Mouse (Mus musculus): ENCODE results near the gene Bicc1.
"Not testable (repeated sequence)": the region's sequence is repeated elsewhere in the genome, so short reads cannot be mapped to it uniquely, and the experiment has no call there.

Bicc1 gene

DNA sequence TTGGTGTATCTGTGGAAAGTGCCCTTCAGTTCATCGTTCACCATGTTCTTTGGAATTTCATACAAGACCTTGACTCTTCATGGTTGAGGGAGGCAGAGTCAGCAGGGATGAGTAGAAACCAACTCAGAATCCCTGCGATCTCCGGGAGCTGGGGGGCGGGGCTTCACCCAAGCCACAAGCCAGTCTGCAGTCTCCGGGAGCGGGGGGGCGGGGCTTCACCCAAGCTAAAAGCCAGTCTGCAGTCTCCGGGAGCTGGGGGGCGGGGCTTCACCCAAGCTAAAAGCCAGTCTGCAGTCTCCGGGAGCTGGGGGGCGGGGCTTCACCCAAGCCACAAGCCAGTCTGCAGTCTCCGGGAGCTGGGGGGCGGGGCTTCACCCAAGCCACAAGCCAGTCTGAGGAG, 213.4 kb downstream of the Bicc1 start:
- DNase-seq (ENCODE audit: low read depth), result not testable (repeated sequence)

GRCm38 (mm10) chr10:70945076-70945475, 214.4 kb downstream of the Bicc1 start:
- DNase-seq (ENCODE audit: low read depth), result no peak

- no peak for DNase-seq (ENCODE audit: low read depth)
Measured at GRCm38 (mm10) chr10:70941623-70942022, 217.9 kb downstream of the Bicc1 start.

DNA sequence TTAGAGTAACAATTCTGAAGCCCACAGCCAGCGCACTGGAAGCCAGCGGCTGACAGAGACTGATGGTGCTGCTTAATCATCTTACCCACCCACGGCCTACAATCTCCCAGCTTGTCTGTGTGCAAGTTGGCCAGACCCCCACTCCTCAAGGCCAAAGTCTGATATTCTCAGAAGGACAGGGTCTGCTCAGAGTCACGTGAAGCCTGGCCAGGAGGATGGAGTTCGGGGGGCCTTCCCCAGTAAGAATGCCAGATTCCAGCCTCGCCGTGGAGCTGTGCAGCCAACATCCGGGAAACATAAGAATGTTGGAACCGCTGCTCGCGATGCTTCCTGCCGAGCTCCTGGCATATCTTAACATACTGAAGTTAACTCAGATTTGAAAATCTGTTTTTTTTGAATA, 219.7 kb downstream of the Bicc1 start:
- no peak for DNase-seq (ENCODE audit: low read depth)

DNA sequence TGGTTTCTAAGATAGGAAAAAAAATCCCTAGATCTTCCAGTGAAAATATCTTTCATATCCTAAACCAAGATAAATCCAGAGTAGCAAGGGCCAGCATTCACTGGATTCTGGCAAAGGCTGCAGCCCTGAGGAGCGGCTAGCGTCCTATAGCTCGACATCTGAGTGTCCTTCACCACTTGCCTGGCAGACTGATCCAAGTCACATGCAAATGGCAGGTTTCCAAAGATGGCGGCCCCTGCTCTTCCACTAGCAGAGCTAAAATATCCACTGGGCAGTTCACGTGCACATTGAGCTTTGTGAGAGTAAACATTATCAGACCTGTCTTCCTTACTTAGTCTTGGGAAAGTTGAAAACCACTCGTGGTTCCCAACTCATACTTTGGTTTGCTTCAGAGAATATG, 222.1 kb downstream of the Bicc1 start:
- no peak for DNase-seq (ENCODE audit: low read depth)

- no peak for DNase-seq (ENCODE audit: low read depth)
Measured at GRCm38 (mm10) chr10:70936008-70936407, 223.5 kb downstream of the Bicc1 start.

GRCm38 (mm10) chr10:70926126-70926525, 233.4 kb downstream of the Bicc1 start:
- no peak for DNase-seq (ENCODE audit: low read depth)

GRCm38 (mm10) chr10:70924348-70924747, 235.2 kb downstream of the Bicc1 start:
- peak; percentile 64 for DNase-seq (ENCODE audit: low read depth)

GRCm38 (mm10) chr10:70923936-70924335, 235.6 kb downstream of the Bicc1 start:
- no peak for DNase-seq (ENCODE audit: low read depth)

GRCm38 (mm10) chr10:70921481-70921880, 238.0 kb downstream of the Bicc1 start:
- no peak for DNase-seq (ENCODE audit: low read depth)

- DNase-seq (ENCODE audit: low read depth), result no peak
Measured at GRCm38 (mm10) chr10:70919851-70920250, 239.6 kb downstream of the Bicc1 start.

GRCm38 (mm10) chr10:70919031-70919663, 240.4 kb downstream of the Bicc1 start:
- DNase-seq (ENCODE audit: low read depth), result no peak

GRCm38 (mm10) chr10:70916697-70917096, 242.8 kb downstream of the Bicc1 start:
- no peak for DNase-seq (ENCODE audit: low read depth)

GRCm38 (mm10) chr10:70915096-70915495, 244.4 kb downstream of the Bicc1 start:
- no peak for DNase-seq (ENCODE audit: low read depth)

DNA sequence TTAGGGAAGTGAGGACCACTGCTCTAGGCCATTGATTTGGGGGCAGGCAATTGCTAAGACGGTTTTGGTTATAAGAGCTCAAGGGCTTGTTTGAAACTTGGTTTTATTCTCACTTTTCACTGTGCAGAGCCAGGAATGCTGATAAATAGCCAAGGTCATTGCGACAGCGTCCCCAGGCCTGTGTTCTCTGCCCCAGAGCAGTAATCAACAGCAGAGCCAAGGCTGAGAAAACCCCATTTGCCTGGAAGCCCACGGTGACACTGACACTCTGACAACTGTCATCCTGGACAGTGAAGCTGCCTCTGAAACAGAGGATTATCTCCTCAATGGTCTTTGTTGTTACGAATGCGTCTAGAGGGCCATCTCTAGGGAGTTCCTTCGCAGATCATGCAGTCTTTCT, 255.6 kb downstream of the Bicc1 start:
- no peak for DNase-seq (ENCODE audit: low read depth)

- DNase-seq (ENCODE audit: low read depth), result no peak
Measured at GRCm38 (mm10) chr10:70902751-70903485, 256.6 kb downstream of the Bicc1 start.

DNA sequence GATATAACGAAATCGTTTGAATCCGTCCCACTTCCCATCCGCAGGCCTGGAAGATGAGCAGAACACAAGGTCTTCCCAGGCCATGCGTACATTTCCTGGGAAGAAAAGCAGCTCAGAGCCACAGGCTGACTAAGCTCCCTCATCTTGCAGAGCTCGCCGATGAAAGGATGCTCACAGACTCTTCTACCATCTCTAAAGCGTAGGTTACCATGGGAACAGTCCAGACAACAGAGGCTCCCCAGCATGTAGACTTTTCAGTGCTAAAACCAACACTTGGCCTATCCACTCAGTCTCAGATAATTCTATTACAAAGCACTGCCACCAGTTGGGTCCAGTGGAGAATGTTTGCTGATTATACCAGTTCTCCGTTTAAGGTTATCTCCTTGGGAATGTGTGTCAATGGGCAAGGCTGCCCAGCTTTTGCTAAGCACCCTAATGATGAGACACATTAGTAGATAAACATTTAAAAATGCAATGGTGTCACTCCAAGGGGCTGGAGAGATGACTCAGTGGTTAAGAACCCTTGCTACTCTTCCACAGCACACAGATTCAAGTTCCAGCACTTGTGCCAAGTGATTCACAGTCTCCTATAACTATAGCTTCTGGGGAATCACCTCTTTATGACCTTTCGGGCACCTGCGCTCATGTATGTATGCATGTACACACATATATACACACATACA, 258.2 kb downstream of the Bicc1 start:
- no peak for DNase-seq (ENCODE audit: low read depth)

GRCm38 (mm10) chr10:70895891-70896290, 263.6 kb downstream of the Bicc1 start:
- DNase-seq (ENCODE audit: low read depth), result no peak

- DNase-seq (ENCODE audit: low read depth), result no peak
Measured at GRCm38 (mm10) chr10:70878046-70878445, 281.5 kb downstream of the Bicc1 start.

GRCm38 (mm10) chr10:70877631-70878030, 281.9 kb downstream of the Bicc1 start:
- DNase-seq (ENCODE audit: low read depth), result no peak

- DNase-seq (ENCODE audit: low read depth), result no peak
Measured at GRCm38 (mm10) chr10:70876522-70876921, 283.0 kb downstream of the Bicc1 start.

DNA sequence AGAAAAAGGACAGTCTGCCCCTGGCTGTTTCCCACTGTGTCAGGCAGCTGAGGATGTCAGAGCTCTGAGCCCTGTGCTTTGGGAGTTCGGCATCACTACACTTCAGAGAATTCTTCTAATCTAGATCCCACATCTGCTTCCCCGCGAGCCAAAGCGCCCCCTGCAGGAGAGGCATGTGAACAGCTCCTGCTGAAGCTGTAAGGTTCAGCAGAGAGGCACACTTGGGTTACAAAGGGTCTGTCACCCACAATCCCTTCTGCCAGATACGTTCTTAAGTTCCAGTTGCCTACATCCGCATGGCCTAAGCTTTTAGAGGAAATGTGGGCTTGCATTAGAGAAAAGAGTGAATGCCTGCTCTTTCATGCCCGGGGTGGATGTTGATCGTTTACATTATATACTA, 283.4 kb downstream of the Bicc1 start:
- no peak for DNase-seq (ENCODE audit: low read depth)

GRCm38 (mm10) chr10:70874994-70875538, 284.4 kb downstream of the Bicc1 start:
- no peak for DNase-seq (ENCODE audit: low read depth)
